ENCODE assay signal across 15 mouse cellular contexts in the genomic region with DNA sequence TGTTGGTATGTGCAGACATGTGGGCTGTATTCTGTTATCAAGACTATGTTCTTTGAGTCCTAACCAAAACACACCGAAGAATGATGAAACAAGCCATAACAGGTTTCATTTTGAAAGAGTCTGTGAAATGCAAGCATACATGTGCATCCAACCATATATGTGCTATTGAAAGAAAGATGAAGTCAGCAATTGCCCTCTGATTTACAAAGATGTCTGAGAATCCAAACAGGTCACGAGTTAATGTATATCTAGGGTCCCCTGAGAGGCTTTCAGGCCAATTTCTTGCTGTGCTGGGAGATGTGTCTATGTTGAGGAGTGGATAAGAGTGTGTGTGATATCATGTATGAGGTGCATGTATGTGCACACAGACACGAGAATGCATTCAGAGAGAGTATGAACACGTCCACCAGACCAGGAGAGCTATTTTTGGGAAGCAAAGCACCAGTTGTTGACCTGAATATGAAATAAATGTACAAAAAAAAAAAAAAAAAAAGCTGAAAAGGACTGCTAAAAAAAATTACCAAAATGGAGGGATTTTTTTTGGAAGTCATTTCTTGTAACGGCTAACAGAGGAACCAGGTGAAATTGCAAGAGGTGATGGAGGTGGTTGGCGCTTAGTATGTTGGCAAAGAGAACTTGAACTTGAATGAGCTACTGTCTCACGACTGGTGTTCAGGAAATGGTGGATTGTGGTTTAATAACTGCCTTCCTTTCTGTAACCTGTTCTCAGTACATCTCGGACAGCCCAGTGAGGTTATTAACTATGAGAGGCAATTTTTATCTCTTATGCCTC. TPM values are rescaled to one million over a fixed set of nuclear protein-coding genes. Genes with fewer than 3 reads are reported as not detected.
DNase-seq lines count a peak whose midpoint lies in the region; ATAC-seq and TF ChIP-seq lines count a peak whose summit lies in the region.
"Had no signal": no experiment of that assay in that cellular context is flagged by ENCODE, and none has a peak within 500 bp of the region (broad histone marks: within the 10 kb centered on the region; RNA-seq: fewer than 3 reads in every experiment).

No protein-coding gene starts in this region.

- peak in 1 of 2 experiments; percentile 39; a peak in 1 of 4 replicates for TF ChIP-seq POLR2A in MEL (IDR thresholded peaks at IDR 0.05; ENCODE audit: control insufficient read depth in 1 of 2, insufficient read depth in 1 of 2, low read depth in 1 of 2, low read length in 2 of 2, poor library complexity in 1 of 2)
- no peak for TF ChIP-seq POLR2A in cortical plate, adult 2 months (IDR thresholded peaks at IDR 0.05; ENCODE audit: extremely low read depth, insufficient read depth, low read length)

- no peak for TF ChIP-seq CTCF in layer of hippocampus, adult 2 months (conservative IDR thresholded peaks at IDR 0.05)
- TF ChIP-seq CTCF in MEL (IDR thresholded peaks at IDR 0.05 in 2 of 3, conservative IDR thresholded peaks at IDR 0.05 in 1 of 3; ENCODE audit: control insufficient read depth in 1 of 3, insufficient read depth in 1 of 3, low read depth in 2 of 3, low read length in 3 of 3, poor library complexity in 1 of 3, severe bottlenecking in 1 of 3): no peak
- TF ChIP-seq CTCF in cortical plate, adult 2 months (IDR thresholded peaks at IDR 0.05; ENCODE audit: extremely low read depth, insufficient read depth, low read length): no peak

- peak overlapping the region; percentile 97; the same call in 1 of the 2 replicates for H3K4me2 ChIP-seq in midbrain, embryonic 15.5 days
- H3K4me2 ChIP-seq: liver, embryonic 11.5 days had no signal

- peak overlapping the region; percentile 82 for H3K4me3 ChIP-seq in layer of hippocampus, adult 2 months
- H3K4me3 ChIP-seq in MEL (ENCODE audit: control insufficient read depth in 1 of 2, insufficient read depth in 1 of 2, low read depth in 2 of 2, low read length in 2 of 2): peak overlapping the region; percentile 74 to 80
- peak overlapping the region; percentile 88 for H3K4me3 ChIP-seq in cortical plate, adult 2 months (ENCODE audit: insufficient read depth, low read length)
- no peak overlapping the region for H3K4me3 ChIP-seq in midbrain, embryonic 15.5 days

- H3K79me2 ChIP-seq in MEL (ENCODE audit: control insufficient read depth, insufficient read depth, low read length, poor library complexity): peaks cover 50% of the 10 kb centered on the region

- peaks cover 0 to 5% of the 10 kb centered on the region in 2 experiments; a peak in 2 of 4 replicates for H3K36me3 ChIP-seq in MEL (ENCODE audit: control insufficient read depth in 1 of 2, insufficient read depth in 2 of 2, low read length in 2 of 2)
- H3K36me3 ChIP-seq in midbrain, embryonic 15.5 days (replicated peaks): no peaks in the 10 kb centered on the region
- H3K36me3 ChIP-seq: embryonic facial prominence, embryonic 10.5 days had no signal

- H3K4me1 ChIP-seq in MEL (ENCODE audit: control insufficient read depth in 1 of 2, insufficient read depth in 2 of 2, low read length in 2 of 2): peaks cover 5 to 9% of the 10 kb centered on the region in 2 experiments; a peak in 3 of 4 replicates
- H3K4me1 ChIP-seq in cortical plate, adult 2 months (ENCODE audit: control insufficient read depth, insufficient read depth, low read length): peaks cover 8% of the 10 kb centered on the region
- peaks cover 11% of the 10 kb centered on the region; the same call in 1 of the 2 replicates for H3K4me1 ChIP-seq in midbrain, embryonic 15.5 days

- H3K9ac ChIP-seq in MEL (ENCODE audit: control insufficient read depth, low read depth, low read length, poor library complexity, severe bottlenecking): peak overlapping the region; percentile 84
- no peak overlapping the region for H3K9ac ChIP-seq in midbrain, embryonic 15.5 days

- WGBS in midbrain, embryonic 15.5 days: 87% methylated on average over 8 of the region's 8 CpGs

- no peak for ATAC-seq in midbrain, embryonic 15.5 days (replicated peaks)

- H3K9me3 ChIP-seq in MEL (replicated peaks; ENCODE audit: insufficient read depth, low read length): no peaks in the 10 kb centered on the region
- H3K9me3 ChIP-seq in midbrain, embryonic 15.5 days: no peaks in the 10 kb centered on the region
- H3K9me3 ChIP-seq: embryonic facial prominence, embryonic 10.5 days had no signal

- no peaks in the 10 kb centered on the region for H3K27me3 ChIP-seq in MEL (ENCODE audit: control insufficient read depth in 1 of 2, insufficient read depth in 2 of 2, low read length in 2 of 2)
- no peaks in the 10 kb centered on the region for H3K27me3 ChIP-seq in midbrain, embryonic 15.5 days (replicated peaks)
- H3K27me3 ChIP-seq: CH12.LX had no signal

- TF ChIP-seq EP300 in MEL (IDR thresholded peaks at IDR 0.05; ENCODE audit: low read depth in 1 of 2, low read length in 2 of 2): peak; percentile 9 to 64

- TF ChIP-seq RAD21 in MEL (IDR thresholded peaks at IDR 0.05; ENCODE audit: low read depth, low read length): no peak

- H3K27ac ChIP-seq in layer of hippocampus, adult 2 months: 0 out of 2 replicates have a peak overlapping the region, but pooled peaks have one; percentile 90
- H3K27ac ChIP-seq in MEL (ENCODE audit: control insufficient read depth, low read depth, low read length): peak overlapping the region; percentile 94
- no peak overlapping the region for H3K27ac ChIP-seq in cortical plate, adult 2 months (ENCODE audit: insufficient read depth, low read length)
- no peak overlapping the region for H3K27ac ChIP-seq in midbrain, embryonic 15.5 days
- H3K27ac ChIP-seq: embryonic facial prominence, embryonic 10.5 days had no signal

- no peak for DNase-seq in layer of hippocampus, adult 2 months (ENCODE audit: low spot score in 2 of 2)
- no peak for DNase-seq in layer of hippocampus, postnatal 25 days (ENCODE audit: extremely low spot score in 1 of 2, low spot score in 1 of 2)
- DNase-seq in MEL (ENCODE audit: low read depth, low spot score): peak; percentile 72
- no peak for DNase-seq in lung, postnatal 36 days
- DNase-seq in frontal cortex, postnatal 10 days (ENCODE audit: low spot score in 2 of 2): no peak
- DNase-seq: adrenal gland, adult 2 months; cerebellum, adult 9-10 months; heart, postnatal 4 days; layer of hippocampus, adult 9-11 months; right cerebral cortex, postnatal 14 days had no signal

TF ChIP-seq in MEL, 35 proteins besides CTCF, POLR2A, EP300 and RAD21 (continues in another document):
- TF ChIP-seq ZC3H11A (IDR thresholded peaks at IDR 0.05; ENCODE audit: low read depth, low read length) (no peak), ZMIZ1 (IDR thresholded peaks at IDR 0.05; ENCODE audit: low read depth, low read length) (no peak; the same call in 1 of the 2 replicates), GATA1 (IDR thresholded peaks at IDR 0.05; ENCODE audit: low read depth, low read length) (0 out of 2 replicates have a peak, but pooled peaks have one; percentile 1), CHD1 (IDR thresholded peaks at IDR 0.05; ENCODE audit: low read depth, low read length) (peak; percentile 94; the same call in 1 of the 2 replicates), JUND (IDR thresholded peaks at IDR 0.05; ENCODE audit: low read depth, low read length) (no peak), POLR2AphosphoS5 (IDR thresholded peaks at IDR 0.05; ENCODE audit: borderline replicate concordance, low read depth, low read length) (no peak), MYB (IDR thresholded peaks at IDR 0.05; ENCODE audit: low read depth, low read length) (peak; percentile 63), ZNF384 (IDR thresholded peaks at IDR 0.05; ENCODE audit: low read depth, low read length) (peak; percentile 62; the same call in 1 of the 2 replicates), ZKSCAN1 (IDR thresholded peaks at IDR 0.05; ENCODE audit: low read depth, low read length) (no peak), HCFC1 (IDR thresholded peaks at IDR 0.05; ENCODE audit: low read depth, low read length) (no peak), TBP (IDR thresholded peaks at IDR 0.05; ENCODE audit: low read depth, low read length) (peak; percentile 59; the same call in 1 of the 2 replicates), CHD2 (IDR thresholded peaks at IDR 0.05; ENCODE audit: low read length) (no peak), NRF1 (IDR thresholded peaks at IDR 0.05; ENCODE audit: insufficient read depth, low read depth, low read length, poor library complexity, severe bottlenecking) (no peak), GABPA (IDR thresholded peaks at IDR 0.05; ENCODE audit: low read depth, low read length) (no peak), ETS1 (IDR thresholded peaks at IDR 0.05; ENCODE audit: low read depth, low read length) (peak; percentile 40), UBTF (IDR thresholded peaks at IDR 0.05; ENCODE audit: borderline replicate concordance, insufficient read depth, low read depth, low read length) (no peak), MAX (IDR thresholded peaks at IDR 0.05; ENCODE audit: low read length) (no peak), SIN3A (IDR thresholded peaks at IDR 0.05; ENCODE audit: low read length) (peak; percentile 20; the same call in 1 of the 2 replicates), USF2 (IDR thresholded peaks at IDR 0.05; ENCODE audit: borderline replicate concordance in 1 of 2, insufficient read depth in 1 of 2, low read depth in 1 of 2, low read length in 2 of 2) (no peak), SMC3 (IDR thresholded peaks at IDR 0.05; ENCODE audit: low read depth, low read length) (no peak), TCF12 (IDR thresholded peaks at IDR 0.05; ENCODE audit: low read depth, low read length) (no peak), BHLHE40 (IDR thresholded peaks at IDR 0.05; ENCODE audit: borderline replicate concordance, low read depth, low read length) (no peak), MAZ (IDR thresholded peaks at IDR 0.05; ENCODE audit: low read depth, low read length) (no peak), MAFK (IDR thresholded peaks at IDR 0.05; ENCODE audit: borderline replicate concordance, low read depth, low read length) (no peak; the same call in 1 of the 2 replicates), E2F4 (IDR thresholded peaks at IDR 0.05; ENCODE audit: borderline replicate concordance, low read depth, low read length) (no peak), MYC (IDR thresholded peaks at IDR 0.05; ENCODE audit: low read depth, low read length) (peak; percentile 25; the same call in 1 of the 2 replicates), MEF2A (IDR thresholded peaks at IDR 0.05; ENCODE audit: extremely low read depth, insufficient replicate concordance, low read depth, low read length, poor library complexity, severe bottlenecking) (no peak), ELF1 (IDR thresholded peaks at IDR 0.05; ENCODE audit: low read depth, low read length) (no peak)

RNA-seq across cellular contexts. Expression of a gene that starts 13.9 kb away (rescaled TPM):
- total RNA-seq in layer of hippocampus, adult 2 months (2021): 100 to 1,000 TPM; 291 to 316 TPM
- 100 to 1,000 TPM; 317 to 331 TPM for total RNA-seq in layer of hippocampus, postnatal 25 days (2021)
- 20.2 and 26.4 TPM in 2 replicates for total RNA-seq in MEL (2012; rRNA removed)
- 10 to 100 TPM in 1 of 2 experiments, not detected in 1; 15.0 TPM for polyA plus RNA-seq in MEL (2012; ENCODE audit: insufficient read depth in 1 of 2, insufficient read length in 2 of 2, low read depth in 1 of 2, low replicate concordance in 2 of 2, missing spikeins in 1 of 2)
- 144 and 145 TPM in 2 replicates for polyA plus RNA-seq in cortical plate, adult 2 months (2012; rRNA removed)
- 54.1 and 56.6 TPM in 2 replicates for polyA plus RNA-seq in midbrain, embryonic 15.5 days (2015; fragmentation: Nextera tagmentation; extraction: Ambion mirVana)
- total RNA-seq: CH12.LX had no signal

Comparison
In these comparisons a context has a peak if more than half of its experiments do, and no peak if none do; other contexts are left out.
1. H3K27ac ChIP-seq: peak in layer of hippocampus, adult 2 months (single experiment) and MEL (single experiment); none in cortical plate, adult 2 months (single experiment) and midbrain, embryonic 15.5 days (single experiment).
2. RNA of a gene that starts 13.9 kb away (total RNA-seq): 317 to 331 TPM in layer of hippocampus, postnatal 25 days and 291 to 316 TPM in layer of hippocampus, adult 2 months; 20.2 to 26.4 TPM in MEL; every median in the first group is over 10 times any median in the second.